Mouse (Mus musculus): Measurements from ENCODE around the gene Msx3. TPM values are rescaled to one million over a fixed set of nuclear protein-coding genes. Genes with fewer than 3 reads are reported as not detected.

Msx3 gene
- not detected in 2 replicates for polyA plus RNA-seq (2012; ENCODE audit: low replicate concordance)

DNA sequence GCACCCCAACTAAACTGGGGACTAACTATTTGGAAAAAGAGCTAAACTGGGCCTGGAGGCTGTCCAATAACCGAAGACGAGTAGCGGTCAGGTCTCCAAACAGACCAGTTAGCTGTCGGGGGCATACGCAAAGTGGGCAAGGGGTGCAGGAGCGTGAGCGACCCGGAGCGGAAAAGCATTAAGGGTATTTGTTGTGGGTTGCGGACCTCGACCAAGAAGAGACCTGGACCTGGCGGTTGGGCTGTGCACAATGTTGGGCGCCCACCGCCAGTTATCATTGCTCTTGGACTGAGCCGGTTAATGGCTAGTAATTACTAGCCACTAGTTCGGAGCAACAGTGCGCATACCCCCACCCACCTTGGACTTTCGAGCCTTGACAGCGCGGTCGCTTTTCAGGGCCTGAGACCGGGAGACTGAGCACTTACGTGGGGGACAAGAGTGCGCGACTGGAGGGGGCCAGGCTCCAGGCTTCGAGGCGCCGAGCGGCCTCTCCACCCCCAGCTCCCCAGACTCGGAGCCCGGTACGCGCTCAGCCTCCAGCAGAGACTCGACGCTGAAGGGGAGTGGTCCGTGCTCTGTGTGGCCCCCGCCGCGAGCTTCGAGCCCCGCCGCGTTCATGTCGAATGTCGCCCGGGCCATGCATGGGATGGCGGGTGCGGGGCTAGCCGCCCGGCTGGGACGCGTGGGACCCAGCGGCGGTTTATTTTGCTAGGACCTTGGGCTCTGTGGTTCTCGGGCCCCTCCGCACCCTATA, at the start of gene Msx3:
TSS of gene Msx3 (minus strand) at position 729 of the 754 bp plus-strand sequence.

DNA sequence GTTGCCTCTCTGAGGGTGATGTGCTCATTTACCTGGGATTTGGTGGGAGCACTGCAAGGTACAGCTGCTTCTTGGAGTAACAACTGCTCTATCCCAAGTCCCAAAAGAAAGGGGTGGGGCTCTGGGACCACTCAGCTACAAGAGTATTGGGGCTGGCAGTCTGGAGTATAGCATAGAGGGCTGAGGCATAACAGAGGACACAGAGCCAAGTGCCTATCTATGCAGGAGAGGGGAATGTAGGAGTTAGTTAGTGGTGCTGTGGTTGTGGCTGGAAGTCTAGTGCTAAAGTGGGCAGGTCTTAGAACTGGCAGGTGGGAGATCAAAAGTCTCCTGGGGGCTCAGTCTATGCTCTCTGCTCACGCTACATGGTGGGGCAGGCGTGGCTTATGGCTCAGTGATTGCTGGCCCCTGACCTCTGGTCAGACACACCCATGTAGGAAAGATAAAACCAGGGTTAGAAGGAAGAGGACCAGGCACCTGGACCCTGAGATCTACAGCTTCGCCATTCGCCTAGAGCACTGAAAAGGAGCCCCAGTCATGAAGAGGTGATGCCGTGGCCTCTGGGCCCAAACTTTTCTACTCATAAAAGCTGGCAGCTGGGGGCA, 44.1 kb upstream of the Msx3 start, which contains the start of gene Prap1:
TSS of gene Prap1 (plus strand) at position 472 of the 605 bp plus-strand sequence.

DNA sequence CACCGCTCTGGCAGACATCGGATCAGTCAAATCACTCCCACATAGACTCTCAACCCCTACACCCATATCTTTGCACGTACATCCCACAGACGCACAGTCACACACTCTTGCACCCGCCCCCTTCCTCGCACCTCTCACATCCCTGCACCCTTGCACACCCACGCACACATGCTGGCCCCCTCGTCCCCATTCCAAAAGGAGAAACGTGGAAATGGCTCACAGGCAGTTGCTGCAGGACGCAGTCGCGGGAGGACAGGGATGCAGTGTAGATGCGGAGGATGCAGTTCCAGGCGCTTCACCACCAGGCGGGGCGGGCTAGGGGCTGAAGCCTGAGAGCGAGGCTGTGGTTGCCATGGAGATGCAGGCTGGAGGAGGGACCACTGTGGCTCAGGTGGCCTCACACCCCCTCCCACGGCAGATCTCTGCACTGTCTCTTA, 33.4 kb upstream of the Msx3 start, which contains the start of gene Caly:
TSS of gene Caly (minus strand) at position 307 of the 437 bp plus-strand sequence.

GRCm38 (mm10) chr7:140036281-140037170, 12.4 kb downstream of the Msx3 start, which contains the start of the genes Zfp511 and Tubgcp2:
Zfp511 (plus strand) TSS chr7:140036391.
Tubgcp2 (minus strand) TSS chr7:140036669.

Other genes with a start within 250 kb of the Msx3 start
- not detected in 2 replicates for gene Adgra1, start 214.9 kb downstream of the Msx3 start, polyA plus RNA-seq (2012; ENCODE audit: low replicate concordance)
- gene Kndc1, start 154.4 kb downstream of the Msx3 start, polyA plus RNA-seq (2012; ENCODE audit: low replicate concordance): 0.06 TPM in 1 of 2 replicates, not detected in the other
- gene Utf1, start 105.3 kb downstream of the Msx3 start, polyA plus RNA-seq (2012; ENCODE audit: low replicate concordance): 0.39 and 0.77 TPM in 2 replicates
- gene 6430531B16Rik, start 70.3 kb downstream of the Msx3 start, polyA plus RNA-seq (2012; ENCODE audit: low replicate concordance): not detected in 2 replicates
- gene Adam8, start 56.5 kb downstream of the Msx3 start, polyA plus RNA-seq (2012; ENCODE audit: low replicate concordance): 2.5 and 4.3 TPM in 2 replicates
- gene Zfp511, start 12.7 kb downstream of the Msx3 start, polyA plus RNA-seq (2012; ENCODE audit: low replicate concordance): 15.0 and 21.8 TPM in 2 replicates
- gene Tubgcp2, start 12.4 kb downstream of the Msx3 start, polyA plus RNA-seq (2012; ENCODE audit: low replicate concordance): 2.9 and 8.4 TPM in 2 replicates
- not detected in 2 replicates for gene Caly, start 33.5 kb upstream of the Msx3 start, polyA plus RNA-seq (2012; ENCODE audit: low replicate concordance)
- not detected in 2 replicates for gene Prap1, start 44.3 kb upstream of the Msx3 start, polyA plus RNA-seq (2012; ENCODE audit: low replicate concordance)
- 22.3 and 34.2 TPM in 2 replicates for gene Fuom, start 53.4 kb upstream of the Msx3 start, polyA plus RNA-seq (2012; ENCODE audit: low replicate concordance)
- 2.6 and 4.2 TPM in 2 replicates for gene Paox, start 66.7 kb upstream of the Msx3 start, polyA plus RNA-seq (2012; ENCODE audit: low replicate concordance)
- gene Echs1, start 67.4 kb upstream of the Msx3 start, polyA plus RNA-seq (2012; ENCODE audit: low replicate concordance): 2.1 and 6.3 TPM in 2 replicates
- gene Mtg1, start 88.5 kb upstream of the Msx3 start, polyA plus RNA-seq (2012; ENCODE audit: low replicate concordance): 5.5 and 5.9 TPM in 2 replicates
- gene Sprn, start 105.8 kb upstream of the Msx3 start, polyA plus RNA-seq (2012; ENCODE audit: low replicate concordance): not detected in 2 replicates
- not detected in 2 replicates for gene Olfr522, start 115.7 kb upstream of the Msx3 start, polyA plus RNA-seq (2012; ENCODE audit: low replicate concordance)
- gene Olfr523, start 124.1 kb upstream of the Msx3 start, polyA plus RNA-seq (2012; ENCODE audit: low replicate concordance): not detected in 2 replicates
- not detected in 2 replicates for gene Olfr524, start 156.9 kb upstream of the Msx3 start, polyA plus RNA-seq (2012; ENCODE audit: low replicate concordance)
- 0.07 TPM in 1 of 2 replicates, not detected in the other for gene Cd163l1, start 169.2 kb upstream of the Msx3 start, polyA plus RNA-seq (2012; ENCODE audit: low replicate concordance)
- 0.05 and 0.08 TPM in 2 replicates for gene 5830411N06Rik, start 198.2 kb upstream of the Msx3 start, polyA plus RNA-seq (2012; ENCODE audit: low replicate concordance)